Mouse (Mus musculus): ENCODE data around the gene Klhdc10. TPM values are rescaled to one million over a fixed set of nuclear protein-coding genes. Genes with fewer than 3 reads are reported as not detected.

Gene Klhdc10
- polyA plus RNA-seq, 1 experiment from 2014 or later, result 8.2 TPM

GRCm38 (mm10) chr6:30456991-30457390, 55.3 kb downstream of the Klhdc10 start:
- H3K27me3 ChIP-seq, result peaks cover 11% of the 10 kb centered on the region
- ATAC-seq (ENCODE audit: low read depth), result no peak
- 87% methylated on average over 7 of the region's 7 CpGs for WGBS (ENCODE audit: insufficient replicate concordance)
- no peak overlapping the region for H3K4me3 ChIP-seq (replicated peaks)
- no peak for DNase-seq
- no peak overlapping the region for H3K9ac ChIP-seq
- no peak overlapping the region for H3K4me2 ChIP-seq
- no peak overlapping the region for H3K27ac ChIP-seq
- H3K9me3 ChIP-seq (replicated peaks), result no peaks in the 10 kb centered on the region
- H3K4me1 ChIP-seq (replicated peaks), result peaks cover 28% of the 10 kb centered on the region
- H3K36me3 ChIP-seq, result peaks cover 16% of the 10 kb centered on the region

- H3K9me3 ChIP-seq (replicated peaks), result no peaks in the 10 kb centered on the region
- peaks cover 43% of the 10 kb centered on the region for H3K4me1 ChIP-seq (replicated peaks)
- peaks cover 9% of the 10 kb centered on the region; the same call in 1 of the 2 replicates for H3K36me3 ChIP-seq
- H3K27ac ChIP-seq, result no peak overlapping the region
- no peak for DNase-seq
- H3K27me3 ChIP-seq, result peaks cover 23% of the 10 kb centered on the region
- H3K4me3 ChIP-seq (replicated peaks), result no peak overlapping the region
- 73% methylated on average over 5 of the region's 5 CpGs for WGBS (ENCODE audit: insufficient replicate concordance)
- ATAC-seq (ENCODE audit: low read depth), result no peak
- H3K9ac ChIP-seq, result no peak overlapping the region
- H3K4me2 ChIP-seq, result no peak overlapping the region
Measured at GRCm38 (mm10) chr6:30458626-30459025, 57.0 kb downstream of the Klhdc10 start.

GRCm38 (mm10) chr6:30459056-30459747, 57.5 kb downstream of the Klhdc10 start:
- no peak for ATAC-seq (ENCODE audit: low read depth)
- no peak for DNase-seq
- peak overlapping the region; percentile 86 for H3K4me2 ChIP-seq
- peaks cover 43% of the 10 kb centered on the region for H3K4me1 ChIP-seq (replicated peaks)
- 62% methylated on average over 16 of the region's 16 CpGs for WGBS (ENCODE audit: insufficient replicate concordance)
- no peak overlapping the region for H3K27ac ChIP-seq
- H3K4me3 ChIP-seq (replicated peaks), result peak overlapping the region; percentile 60
- H3K36me3 ChIP-seq, result peaks cover 9% of the 10 kb centered on the region; the same call in 1 of the 2 replicates
- peaks cover 24% of the 10 kb centered on the region for H3K27me3 ChIP-seq
- no peaks in the 10 kb centered on the region for H3K9me3 ChIP-seq (replicated peaks)
- H3K9ac ChIP-seq, result peak overlapping the region; percentile 72

GRCm38 (mm10) chr6:30459811-30460749, 58.4 kb downstream of the Klhdc10 start:
- Histone ChIP-seq H3K27me3 (peaks cover 32% of the 10 kb centered on the region), H3K36me3 (peaks cover 5% of the 10 kb centered on the region; the same call in 1 of the 2 replicates), H3K4me2 (peak overlapping the region; percentile 86), H3K9ac (peak overlapping the region; percentile 72), H3K27ac (peak overlapping the region; percentile 72), H3K9me3 (replicated peaks) (no peaks in the 10 kb centered on the region), H3K4me3 (replicated peaks) (peak overlapping the region; percentile 60), H3K4me1 (replicated peaks) (peaks cover 43% of the 10 kb centered on the region)
- DNase-seq, result peak; percentile 60
- 11% methylated on average over 40 of the region's 40 CpGs for WGBS (ENCODE audit: insufficient replicate concordance)
- ATAC-seq (ENCODE audit: low read depth), result peak; percentile 11; the same call in 1 of the 2 replicates

GRCm38 (mm10) chr6:30460750-30461446, 59.2 kb downstream of the Klhdc10 start:
- 0 out of 2 replicates have a peak overlapping the region, but pooled peaks have one; percentile 60 for H3K4me3 ChIP-seq (replicated peaks)
- H3K9ac ChIP-seq, result peak overlapping the region; percentile 72; the same call in 1 of the 2 replicates
- H3K4me1 ChIP-seq (replicated peaks), result peaks cover 43% of the 10 kb centered on the region
- WGBS (ENCODE audit: insufficient replicate concordance), result 35% methylated on average over 18 of the region's 19 CpGs
- peak; percentile 70 for ATAC-seq (ENCODE audit: low read depth)
- peak; percentile 19 for DNase-seq
- H3K27me3 ChIP-seq, result peaks cover 32% of the 10 kb centered on the region
- H3K36me3 ChIP-seq, result no peaks in the 10 kb centered on the region
- H3K27ac ChIP-seq, result peak overlapping the region; percentile 72
- peak overlapping the region; percentile 86 for H3K4me2 ChIP-seq
- no peaks in the 10 kb centered on the region for H3K9me3 ChIP-seq (replicated peaks)

GRCm38 (mm10) chr6:30461755-30462344, 60.2 kb downstream of the Klhdc10 start:
- no peak overlapping the region; the same call in 1 of the 2 replicates for H3K27ac ChIP-seq
- no peak for DNase-seq
- 68% methylated on average over 13 of the region's 13 CpGs for WGBS (ENCODE audit: insufficient replicate concordance)

GRCm38 (mm10) chr6:30462822-30463221, 61.2 kb downstream of the Klhdc10 start:
- Histone ChIP-seq H3K4me1 (replicated peaks) (peaks cover 50% of the 10 kb centered on the region), H3K4me3 (replicated peaks) (no peak overlapping the region), H3K27ac (no peak overlapping the region), H3K36me3 (no peaks in the 10 kb centered on the region), H3K9ac (no peak overlapping the region), H3K4me2 (no peak overlapping the region), H3K9me3 (replicated peaks) (no peaks in the 10 kb centered on the region), H3K27me3 (peaks cover 32% of the 10 kb centered on the region)
- WGBS (ENCODE audit: insufficient replicate concordance), result 10% methylated on average over 7 of the region's 7 CpGs
- no peak for ATAC-seq (ENCODE audit: low read depth)
- DNase-seq, result no peak

More at GRCm38 (mm10) chr6:30461755-30462344, 60.2 kb downstream of the Klhdc10 start:
- H3K4me2 ChIP-seq, result no peak overlapping the region
- no peak overlapping the region for H3K9ac ChIP-seq
- H3K4me3 ChIP-seq (replicated peaks), result no peak overlapping the region
- ATAC-seq (ENCODE audit: low read depth), result no peak
- H3K36me3 ChIP-seq, result no peaks in the 10 kb centered on the region
- H3K27me3 ChIP-seq, result peaks cover 32% of the 10 kb centered on the region
- H3K4me1 ChIP-seq (replicated peaks), result peaks cover 43% of the 10 kb centered on the region
- H3K9me3 ChIP-seq (replicated peaks), result no peaks in the 10 kb centered on the region

GRCm38 (mm10) chr6:30465586-30465985, 63.9 kb downstream of the Klhdc10 start:
- H3K27ac ChIP-seq, result no peak overlapping the region
- peaks cover 27% of the 10 kb centered on the region for H3K27me3 ChIP-seq
- 77% methylated on average over 11 of the region's 11 CpGs for WGBS (ENCODE audit: insufficient replicate concordance)
- no peak overlapping the region for H3K4me3 ChIP-seq (replicated peaks)
- ATAC-seq (ENCODE audit: low read depth) (no peak), DNase-seq (no peak)
- H3K36me3 ChIP-seq, result no peaks in the 10 kb centered on the region
- no peak overlapping the region for H3K4me2 ChIP-seq
- H3K4me1 ChIP-seq (replicated peaks), result peaks cover 43% of the 10 kb centered on the region
- no peaks in the 10 kb centered on the region for H3K9me3 ChIP-seq (replicated peaks)
- no peak overlapping the region for H3K9ac ChIP-seq

- H3K27ac ChIP-seq, result no peak overlapping the region
- no peaks in the 10 kb centered on the region for H3K9me3 ChIP-seq (replicated peaks)
- peaks cover 12% of the 10 kb centered on the region for H3K27me3 ChIP-seq
- H3K4me1 ChIP-seq (replicated peaks), result peaks cover 20% of the 10 kb centered on the region
- H3K9ac ChIP-seq, result no peak overlapping the region
- H3K36me3 ChIP-seq, result no peaks in the 10 kb centered on the region
- no peak overlapping the region for H3K4me3 ChIP-seq (replicated peaks)
- no peak overlapping the region for H3K4me2 ChIP-seq
- DNase-seq (no peak), ATAC-seq (ENCODE audit: low read depth) (0 out of 2 replicates have a peak, but pooled peaks have one; percentile 30)
- 56% methylated on average over 1 of the region's 1 CpGs for WGBS (ENCODE audit: insufficient replicate concordance)
Measured at GRCm38 (mm10) chr6:30468058-30468457, 66.4 kb downstream of the Klhdc10 start.

- H3K4me2 ChIP-seq, result no peak overlapping the region
- ATAC-seq (ENCODE audit: low read depth), result no peak
- no peak for DNase-seq
- no peaks in the 10 kb centered on the region for H3K36me3 ChIP-seq
- no peak overlapping the region for H3K4me3 ChIP-seq (replicated peaks)
- no peak overlapping the region for H3K9ac ChIP-seq
- no peaks in the 10 kb centered on the region for H3K9me3 ChIP-seq (replicated peaks)
- WGBS (ENCODE audit: insufficient replicate concordance), result 45% methylated on average over 12 of the region's 12 CpGs
- H3K27me3 ChIP-seq, result peaks cover 9% of the 10 kb centered on the region
- no peak overlapping the region for H3K27ac ChIP-seq
- H3K4me1 ChIP-seq (replicated peaks), result peaks cover 16% of the 10 kb centered on the region
Measured at GRCm38 (mm10) chr6:30468684-30469083, 67.0 kb downstream of the Klhdc10 start.
